Mouse (Mus musculus) lung, postnatal 0 days (tissue): ENCODE data around the gene Zfr.

Source experiments
- CTCF ChIP-seq: IDR thresholded peaks from 2 replicates; pipeline ENCODE4 v1.5.1; 2016; ENCODE audit warnings: antibody characterized with exemption, mild to moderate bottlenecking
- EP300 ChIP-seq: IDR thresholded peaks from 2 replicates; pipeline ENCODE4 v1.6.1; 2016; ENCODE audit warnings: antibody characterized with exemption, mild to moderate bottlenecking, control low read depth

DNA sequence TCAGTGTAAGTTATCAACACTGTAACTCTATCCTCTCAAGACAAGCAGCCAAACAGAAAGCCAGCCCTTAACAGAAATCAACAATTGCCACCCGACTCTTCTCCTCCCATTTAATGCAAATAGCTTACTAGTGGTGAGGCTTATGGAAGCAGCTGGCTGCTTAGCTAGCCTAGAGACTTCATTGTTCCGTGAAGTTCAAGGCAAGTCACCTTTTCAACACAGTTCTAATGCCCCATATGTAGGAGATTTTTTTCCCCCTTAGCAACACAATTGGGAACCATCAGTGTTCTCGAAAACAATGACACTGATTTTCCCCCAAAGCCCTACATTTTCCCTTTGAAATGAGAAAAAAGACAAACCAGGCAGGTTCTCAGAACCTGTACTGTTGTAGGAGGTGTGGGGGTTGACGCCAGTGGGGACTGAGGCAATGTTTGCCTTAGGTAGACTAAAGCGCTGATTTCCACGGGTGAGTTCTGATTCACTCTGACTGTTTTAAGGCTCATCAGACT, 1.9 kb upstream of the Zfr start:
- TF ChIP-seq CTCF = no peak
- no peak for TF ChIP-seq EP300
